ENCODE assay signal across 16 mouse cellular contexts in the genomic region with DNA sequence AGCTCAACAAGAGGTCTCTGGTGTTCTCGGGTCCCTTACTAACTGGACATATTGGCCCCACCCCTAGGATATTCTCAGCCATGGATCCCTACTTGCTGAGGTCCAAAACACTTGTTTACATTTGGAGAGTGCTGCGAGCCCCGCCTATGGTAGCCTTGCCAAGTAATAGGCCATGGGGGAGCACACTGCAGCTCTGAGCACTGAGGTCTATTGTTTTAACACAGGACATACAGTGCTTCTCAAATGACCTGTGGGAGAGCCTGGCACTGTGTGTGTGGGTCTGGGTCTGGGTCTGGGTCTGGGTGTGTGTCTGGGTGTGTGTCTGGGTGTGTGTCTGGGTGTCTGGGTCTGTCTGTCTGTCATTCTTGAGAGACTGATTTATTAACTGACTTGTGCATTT.
DNase-seq lines count a peak whose midpoint lies in the region; ATAC-seq and TF ChIP-seq lines count a peak whose summit lies in the region.
"Had no signal": no experiment of that assay in that cellular context is flagged by ENCODE, and none has a peak within 500 bp of the region (broad histone marks: within the 10 kb centered on the region; RNA-seq: fewer than 3 reads in every experiment).

No protein-coding gene starts in this region.

- no peak overlapping the region for H3K4me3 ChIP-seq in forebrain, embryonic 15.5 days
- H3K4me3 ChIP-seq in forebrain, embryonic 11.5 days (ENCODE audit: low read depth, low read length), result no peak overlapping the region
- H3K4me3 ChIP-seq in midbrain, embryonic 10.5 days, result no peak overlapping the region
- H3K4me3 ChIP-seq in midbrain, postnatal 0 days (ENCODE audit: low read depth, low read length), result no peak overlapping the region
- H3K4me3 ChIP-seq in liver, embryonic 13.5 days (replicated peaks), result peak overlapping the region; percentile 27; the same call in 1 of the 2 replicates
- H3K4me3 ChIP-seq: forebrain, embryonic 10.5 days; gastrocnemius, adult 2 months; limb, embryonic 13.5 days; myocyte had no signal

- 92% methylated on average over 3 of the region's 3 CpGs for WGBS in forebrain, embryonic 15.5 days
- WGBS in forebrain, embryonic 11.5 days, result 91% methylated on average over 3 of the region's 3 CpGs
- WGBS in midbrain, embryonic 10.5 days, result 89% methylated on average over 3 of the region's 3 CpGs
- WGBS in midbrain, postnatal 0 days, result 92% methylated on average over 3 of the region's 3 CpGs
- WGBS in liver, embryonic 13.5 days (ENCODE audit: insufficient replicate concordance), result 77% methylated on average over 3 of the region's 3 CpGs

- H3K4me2 ChIP-seq in forebrain, embryonic 15.5 days (replicated peaks), result no peak overlapping the region
- H3K4me2 ChIP-seq in forebrain, embryonic 11.5 days (ENCODE audit: low read depth, low read length, severe bottlenecking), result no peak overlapping the region
- no peak overlapping the region for H3K4me2 ChIP-seq in midbrain, postnatal 0 days (ENCODE audit: low read depth, low read length, poor library complexity, severe bottlenecking)
- peak overlapping the region; percentile 59 for H3K4me2 ChIP-seq in liver, embryonic 13.5 days
- H3K4me2 ChIP-seq: limb, embryonic 13.5 days had no signal

- no peak overlapping the region for H3K9ac ChIP-seq in forebrain, embryonic 15.5 days (replicated peaks)
- no peak overlapping the region for H3K9ac ChIP-seq in forebrain, embryonic 11.5 days (ENCODE audit: low read length)
- no peak overlapping the region for H3K9ac ChIP-seq in midbrain, postnatal 0 days (replicated peaks; ENCODE audit: low read length, poor library complexity, severe bottlenecking)
- H3K9ac ChIP-seq in liver, embryonic 13.5 days, result peak overlapping the region; percentile 71
- H3K9ac ChIP-seq: limb, embryonic 13.5 days had no signal

- no peaks in the 10 kb centered on the region for H3K27me3 ChIP-seq in forebrain, embryonic 15.5 days
- H3K27me3 ChIP-seq in forebrain, embryonic 11.5 days (ENCODE audit: control insufficient read depth, insufficient read depth, low read length), result no peaks in the 10 kb centered on the region
- no peaks in the 10 kb centered on the region for H3K27me3 ChIP-seq in midbrain, embryonic 10.5 days (ENCODE audit: low read depth, poor library complexity, severe bottlenecking)
- no peaks in the 10 kb centered on the region for H3K27me3 ChIP-seq in midbrain, postnatal 0 days (ENCODE audit: insufficient read depth, low read length)
- no peaks in the 10 kb centered on the region for H3K27me3 ChIP-seq in liver, embryonic 13.5 days
- H3K27me3 ChIP-seq: limb, embryonic 13.5 days had no signal

- no peaks in the 10 kb centered on the region for H3K36me3 ChIP-seq in forebrain, embryonic 15.5 days
- no peaks in the 10 kb centered on the region for H3K36me3 ChIP-seq in forebrain, embryonic 11.5 days (ENCODE audit: control insufficient read depth, insufficient read depth, low read length)
- H3K36me3 ChIP-seq in midbrain, embryonic 10.5 days, result peaks cover 14% of the 10 kb centered on the region
- H3K36me3 ChIP-seq in midbrain, postnatal 0 days (ENCODE audit: insufficient read depth, low read length), result no peaks in the 10 kb centered on the region
- peaks cover 6% of the 10 kb centered on the region for H3K36me3 ChIP-seq in liver, embryonic 13.5 days

- intact Hi-C loops in left cerebral cortex, postnatal 25 days (cut with DNase I), result loop anchor here (5.0 kb wide), 1 partner anchor 56 kb away; no protein-coding TSS in a partner anchor

- no peak for DNase-seq in forebrain, embryonic 11.5 days (ENCODE audit: low spot score)
- no peak for DNase-seq in midbrain, embryonic 10.5 days (ENCODE audit: low spot score)
- no peak for DNase-seq in midbrain, postnatal 0 days (ENCODE audit: low spot score)
- peak; percentile 33 for DNase-seq in liver, embryonic 13.5 days
- peak; percentile 18 to 35 for DNase-seq in lung, postnatal 4 days
- DNase-seq in left cerebral cortex, postnatal 25 days (ENCODE audit: low spot score in 2 of 2), result no peak
- DNase-seq in embryo, embryonic 9.5 days (ENCODE audit: extremely low spot score), result no peak
- DNase-seq: adrenal gland, postnatal 36 days; cerebellum, adult 2 months; embryo, embryonic 11 days; gastrocnemius, adult 2 months; kidney, postnatal 10 days had no signal

- no peaks in the 10 kb centered on the region for H3K9me3 ChIP-seq in forebrain, embryonic 15.5 days
- no peaks in the 10 kb centered on the region for H3K9me3 ChIP-seq in forebrain, embryonic 11.5 days (ENCODE audit: control insufficient read depth, low read length)
- no peaks in the 10 kb centered on the region for H3K9me3 ChIP-seq in midbrain, embryonic 10.5 days (replicated peaks)
- no peaks in the 10 kb centered on the region for H3K9me3 ChIP-seq in midbrain, postnatal 0 days (ENCODE audit: low read length)
- H3K9me3 ChIP-seq in liver, embryonic 13.5 days (replicated peaks), result no peaks in the 10 kb centered on the region
- H3K9me3 ChIP-seq: forebrain, embryonic 10.5 days; limb, embryonic 13.5 days had no signal

- 0 out of 2 replicates have a peak, but pooled peaks have one; percentile 41 for ATAC-seq in forebrain, embryonic 15.5 days (replicated peaks)
- ATAC-seq in forebrain, embryonic 11.5 days (replicated peaks; ENCODE audit: low FRiP score), result no peak
- ATAC-seq in midbrain, postnatal 0 days (ENCODE audit: low FRiP score), result no peak
- ATAC-seq in liver, embryonic 13.5 days (ENCODE audit: low read depth), result peak; percentile 19

- no peak overlapping the region for H3K27ac ChIP-seq in forebrain, embryonic 15.5 days (replicated peaks)
- H3K27ac ChIP-seq in forebrain, embryonic 11.5 days (ENCODE audit: low read depth, low read length), result no peak overlapping the region
- H3K27ac ChIP-seq in midbrain, embryonic 10.5 days (replicated peaks), result 0 out of 2 replicates have a peak overlapping the region, but pooled peaks have one; percentile 9
- H3K27ac ChIP-seq in midbrain, postnatal 0 days (ENCODE audit: low read depth, low read length), result no peak overlapping the region
- H3K27ac ChIP-seq in liver, embryonic 13.5 days, result peak overlapping the region; percentile 99
- H3K27ac ChIP-seq: forebrain, embryonic 10.5 days; gastrocnemius, adult 2 months had no signal

- no peak for TF ChIP-seq CTCF in midbrain, postnatal 0 days (IDR thresholded peaks at IDR 0.05)

- H3K4me1 ChIP-seq in forebrain, embryonic 15.5 days, result no peaks in the 10 kb centered on the region
- H3K4me1 ChIP-seq in forebrain, embryonic 11.5 days (replicated peaks; ENCODE audit: control insufficient read depth, insufficient read depth, low read length), result no peaks in the 10 kb centered on the region
- H3K4me1 ChIP-seq in midbrain, embryonic 10.5 days, result no peaks in the 10 kb centered on the region
- H3K4me1 ChIP-seq in midbrain, postnatal 0 days (ENCODE audit: insufficient read depth, low read length), result no peaks in the 10 kb centered on the region
- H3K4me1 ChIP-seq in liver, embryonic 13.5 days (replicated peaks), result peaks cover 62% of the 10 kb centered on the region
- H3K4me1 ChIP-seq: forebrain, embryonic 10.5 days; limb, embryonic 13.5 days had no signal

Comparison
In these comparisons a context has a peak if more than half of its experiments do, and no peak if none do; other contexts are left out.
1. ATAC-seq: peak in forebrain, embryonic 15.5 days (single experiment) and liver, embryonic 13.5 days (single experiment); none in forebrain, embryonic 11.5 days (single experiment) and midbrain, postnatal 0 days (single experiment).
2. H3K27ac ChIP-seq: peak in midbrain, embryonic 10.5 days (single experiment) and liver, embryonic 13.5 days (single experiment); none in forebrain, embryonic 15.5 days (single experiment), forebrain, embryonic 11.5 days (single experiment) and midbrain, postnatal 0 days (single experiment).
3. DNase-seq: peak in liver, embryonic 13.5 days (single experiment) and lung, postnatal 4 days (2 of 2); none in forebrain, embryonic 11.5 days (single experiment), midbrain, embryonic 10.5 days (single experiment), midbrain, postnatal 0 days (single experiment), left cerebral cortex, postnatal 25 days (0 of 2) and embryo, embryonic 9.5 days (single experiment).